In genomic region chr11:32931018-32931417, GRCm38 (mm10) we compare ENCODE assay signal across 11 mouse cellular contexts.
DNase-seq lines count a peak whose midpoint lies in the region; ATAC-seq and TF ChIP-seq lines count a peak whose summit lies in the region.
"Had no signal": no experiment of that assay in that cellular context is flagged by ENCODE, and none has a peak within 500 bp of the region (broad histone marks: within the 10 kb centered on the region; RNA-seq: fewer than 3 reads in every experiment).

No protein-coding gene starts in this region.

- DNase-seq in gastrocnemius, postnatal 14 days, result peak; percentile 27
- no peak for DNase-seq in gastrocnemius, adult 18-20 months (ENCODE audit: low spot score)
- peak; percentile 65 for DNase-seq in mesoderm, embryonic 11.5 days (ENCODE audit: low read depth, low spot score)
- DNase-seq in left cerebral cortex, adult 9 months (ENCODE audit: low spot score in 2 of 2), result no peak
- no peak for DNase-seq in layer of hippocampus, adult 2 months (ENCODE audit: low spot score in 2 of 2)
- DNase-seq in layer of hippocampus, adult 11-12 months (ENCODE audit: low spot score), result no peak
- DNase-seq: cerebellum, postnatal 36 days; heart, adult 11 months had no signal

- no peak overlapping the region for H3K9ac ChIP-seq in embryonic facial prominence, embryonic 13.5 days
- H3K9ac ChIP-seq: lung, embryonic 15.5 days had no signal

- no peaks in the 10 kb centered on the region for H3K36me3 ChIP-seq in E14TG2a.4 (ENCODE audit: insufficient read depth, low read length)
- H3K36me3 ChIP-seq in embryonic facial prominence, embryonic 13.5 days, result no peaks in the 10 kb centered on the region
- H3K36me3 ChIP-seq: lung, embryonic 15.5 days had no signal

- H3K4me2 ChIP-seq in embryonic facial prominence, embryonic 13.5 days, result peak overlapping the region; percentile 45
- H3K4me2 ChIP-seq: lung, embryonic 15.5 days had no signal

- peaks cover 12% of the 10 kb centered on the region for H3K4me1 ChIP-seq in E14TG2a.4 (replicated peaks; ENCODE audit: low read depth, low read length)
- H3K4me1 ChIP-seq in embryonic facial prominence, embryonic 13.5 days, result peaks cover 33% of the 10 kb centered on the region

- no peak for TF ChIP-seq CTCF in E14TG2a.4 (conservative IDR thresholded peaks at IDR 0.05; ENCODE audit: low read length)
- no peak for TF ChIP-seq CTCF in layer of hippocampus, adult 2 months (conservative IDR thresholded peaks at IDR 0.05)

- peaks cover 22% of the 10 kb centered on the region for H3K9me3 ChIP-seq in E14TG2a.4 (ENCODE audit: low read length)
- 0 out of 2 replicates have a peak, but pooled peaks cover 4% of the 10 kb centered on the region for H3K9me3 ChIP-seq in embryonic facial prominence, embryonic 13.5 days
- H3K9me3 ChIP-seq: lung, embryonic 15.5 days had no signal

- intact Hi-C loops in gastrocnemius, postnatal 14 days (cut with DNase I; ENCODE audit: low total_unique reads), result no loop called here

- 6% methylated on average over 14 of the region's 14 CpGs for WGBS in embryonic facial prominence, embryonic 13.5 days

- peaks cover 19% of the 10 kb centered on the region for H3K27me3 ChIP-seq in E14TG2a.4 (ENCODE audit: insufficient read depth, low read length)
- peaks cover 12% of the 10 kb centered on the region for H3K27me3 ChIP-seq in embryonic facial prominence, embryonic 13.5 days
- H3K27me3 ChIP-seq: lung, embryonic 15.5 days had no signal

- 0 out of 2 replicates have a peak, but pooled peaks have one; percentile 57 for ATAC-seq in embryonic facial prominence, embryonic 13.5 days (ENCODE audit: insufficient number of reproducible peaks, insufficient read depth, low FRiP score, low TSS enrichment, low read depth)

- peak overlapping the region; percentile 37; the same call in 1 of the 2 replicates for H3K4me3 ChIP-seq in E14TG2a.4 (replicated peaks; ENCODE audit: low read length)
- no peak overlapping the region for H3K4me3 ChIP-seq in embryonic facial prominence, embryonic 13.5 days
- no peak overlapping the region for H3K4me3 ChIP-seq in layer of hippocampus, adult 2 months
- H3K4me3 ChIP-seq: lung, embryonic 15.5 days had no signal

- H3K27ac ChIP-seq in embryonic facial prominence, embryonic 13.5 days, result no peak overlapping the region
- H3K27ac ChIP-seq in layer of hippocampus, adult 2 months, result no peak overlapping the region
- H3K27ac ChIP-seq: lung, embryonic 15.5 days had no signal

Comparison
In these comparisons a context has a peak if more than half of its experiments do, and no peak if none do; other contexts are left out.
1. DNase-seq: peak in gastrocnemius, postnatal 14 days (single experiment) and mesoderm, embryonic 11.5 days (single experiment); none in gastrocnemius, adult 18-20 months (single experiment), left cerebral cortex, adult 9 months (0 of 2), layer of hippocampus, adult 2 months (0 of 2) and layer of hippocampus, adult 11-12 months (single experiment).